Mouse (Mus musculus): ENCODE data around the gene Eri2.
"Not testable (repeated sequence)": the region's sequence is repeated elsewhere in the genome, so short reads cannot be mapped to it uniquely, and the experiment has no call there.

Gene Eri2

GRCm38 (mm10) chr7:119739798-119740468 lies 53.9 kb downstream of the Eri2 start:
- not testable (repeated sequence) for DNase-seq

- DNase-seq = no peak
Observed at GRCm38 (mm10) chr7:119738877-119739276, 55.0 kb downstream of the Eri2 start.

GRCm38 (mm10) chr7:119731262-119731661 lies 62.6 kb downstream of the Eri2 start:
- peak; percentile 14 for DNase-seq

GRCm38 (mm10) chr7:119727621-119728020 lies 66.2 kb downstream of the Eri2 start:
- DNase-seq = no peak

GRCm38 (mm10) chr7:119720947-119721310 lies 72.9 kb downstream of the Eri2 start:
- no peak for DNase-seq

- peak; percentile 83 for DNase-seq
Observed at GRCm38 (mm10) chr7:119720253-119720946, 73.5 kb downstream of the Eri2 start, which contains the start of gene Thumpd1. Thumpd1 (minus strand) TSS chr7:119720798.

Data from kidney, adult 11 months (tissue).